Mouse (Mus musculus): ENCODE measurements around the gene Zfyve27. TPM values are rescaled to one million over a fixed set of nuclear protein-coding genes. Genes with fewer than 3 reads are reported as not detected.

Gene Zfyve27
- total RNA-seq (2014; fragmentation: Nextera tagmentation), result 34.6 and 35.5 TPM in 2 replicates
- 21.1 and 26.4 TPM in 2 replicates for total RNA-seq (2017)

DNA sequence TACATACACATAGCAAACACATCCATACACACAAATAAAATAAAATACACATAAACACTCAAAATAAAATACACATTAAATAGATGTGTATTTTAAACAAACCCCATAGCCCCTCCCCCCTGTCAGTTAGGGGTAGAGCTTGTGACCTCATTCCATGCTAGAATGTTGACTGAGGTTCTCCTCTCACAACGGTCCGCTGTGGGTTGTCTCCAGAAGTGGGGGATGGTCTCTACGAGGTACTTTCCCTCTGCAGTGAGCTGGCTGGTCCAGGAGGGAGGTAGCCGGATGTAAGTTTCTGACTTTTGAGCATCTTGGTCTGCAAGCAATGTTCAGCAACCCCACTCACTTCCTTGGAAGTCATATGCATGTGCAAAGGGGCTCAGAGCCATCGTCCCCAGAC is at the start of gene Zfyve27:
Zfyve27 (plus strand) TSS at position 188 of the 400 bp plus-strand sequence.
- no peak for ATAC-seq (replicated peaks; ENCODE audit: poor library complexity, severe bottlenecking)

DNA sequence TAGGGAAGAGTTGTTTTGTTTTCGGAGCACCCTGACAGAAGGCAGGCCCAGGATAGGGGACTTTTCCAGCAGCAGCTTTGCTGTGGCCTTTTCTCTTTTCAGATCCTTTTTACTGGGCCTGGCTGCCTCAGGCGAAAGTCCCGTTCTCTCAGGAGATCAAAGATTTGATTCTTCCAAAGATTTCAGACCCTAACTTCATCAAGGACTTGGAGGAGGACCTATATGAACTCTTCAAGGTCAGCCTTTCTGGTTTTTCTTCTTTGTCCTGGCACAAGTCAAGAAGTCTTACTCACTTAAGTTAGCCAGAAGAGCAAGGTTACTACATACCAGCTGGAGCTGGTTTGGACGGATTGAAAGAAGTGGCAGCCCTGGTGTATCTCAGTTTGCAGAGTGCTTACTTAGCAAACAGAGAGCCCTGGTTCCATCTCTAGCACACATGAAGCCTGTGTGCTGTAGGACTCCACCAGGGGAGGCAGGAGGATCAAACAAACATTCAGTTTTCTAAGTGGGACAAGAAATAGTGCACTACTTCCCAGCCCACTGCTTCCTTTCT is 47.9 kb upstream of the Zfyve27 start:
- no peak for ATAC-seq (replicated peaks; ENCODE audit: poor library complexity, severe bottlenecking)

- ATAC-seq (replicated peaks; ENCODE audit: poor library complexity, severe bottlenecking), result no peak
These were observed 45.6 kb upstream of the Zfyve27 start for GRCm38 (mm10) chr19:42118142-42118541.

DNA sequence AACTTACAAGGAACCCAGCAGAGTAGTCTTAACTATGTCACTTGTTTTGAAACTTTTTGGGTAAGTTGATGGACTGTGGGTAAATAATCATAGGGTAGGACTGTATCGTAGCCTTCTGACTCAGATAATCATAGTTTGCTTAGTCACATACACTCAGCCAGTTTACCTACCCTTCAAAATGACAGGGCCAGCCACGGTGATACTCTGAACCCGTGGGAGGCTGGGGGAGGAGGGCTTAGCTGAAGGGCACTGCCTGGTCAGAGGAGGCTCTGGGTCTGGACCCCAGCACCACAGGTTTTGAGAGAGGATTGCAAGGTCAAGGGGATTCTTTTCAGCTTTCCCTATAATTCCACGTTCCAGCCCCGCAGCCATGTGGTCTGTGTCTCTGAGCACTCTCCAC is 45.2 kb upstream of the Zfyve27 start:
- ATAC-seq (replicated peaks; ENCODE audit: poor library complexity, severe bottlenecking), result no peak

DNA sequence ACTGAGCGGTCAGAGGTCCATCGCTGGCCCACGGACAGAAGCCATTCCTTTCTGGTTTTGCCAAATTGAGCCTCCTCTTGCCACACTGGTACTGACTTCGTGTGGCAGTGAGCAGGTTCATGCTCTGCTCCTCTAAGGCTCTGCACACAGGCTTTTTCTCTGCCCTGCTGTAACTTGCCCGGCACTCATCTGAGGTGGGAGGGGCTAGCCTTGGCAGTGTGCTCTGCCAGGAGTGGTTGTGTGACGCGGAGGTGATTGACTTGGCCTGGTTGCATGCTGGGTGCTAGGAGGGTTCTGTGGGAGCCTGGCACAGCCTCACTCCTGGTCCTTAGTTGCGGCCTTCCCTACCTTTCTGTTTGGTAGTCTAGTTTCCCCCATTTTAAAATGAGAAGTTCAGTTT is 43.3 kb upstream of the Zfyve27 start:
- ATAC-seq (replicated peaks; ENCODE audit: poor library complexity, severe bottlenecking), result no peak

DNA sequence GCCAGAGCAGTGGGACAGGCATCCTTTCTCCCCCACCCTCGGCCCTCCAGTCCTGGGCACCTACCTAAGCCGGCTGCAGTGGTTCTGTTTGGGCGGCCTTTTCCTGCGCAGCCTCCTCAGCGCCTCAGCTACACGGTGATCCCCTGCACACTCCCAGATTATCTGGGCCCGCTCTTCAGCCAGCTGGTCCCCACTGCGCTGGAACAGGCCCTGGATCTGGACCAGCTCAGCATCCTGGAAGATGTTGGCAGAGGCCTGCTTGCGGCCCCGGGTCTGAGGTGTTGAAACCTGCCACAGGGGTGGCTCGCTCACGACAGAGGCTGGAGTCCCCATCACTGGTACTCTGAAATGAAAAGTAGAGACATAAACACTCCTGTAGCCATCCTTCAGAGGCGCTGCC is 39.1 kb upstream of the Zfyve27 start:
- ATAC-seq (replicated peaks; ENCODE audit: poor library complexity, severe bottlenecking), result no peak

GRCm38 (mm10) chr19:42125501-42126218 is 38.1 kb upstream of the Zfyve27 start:
- ATAC-seq (replicated peaks; ENCODE audit: poor library complexity, severe bottlenecking), result no peak

DNA sequence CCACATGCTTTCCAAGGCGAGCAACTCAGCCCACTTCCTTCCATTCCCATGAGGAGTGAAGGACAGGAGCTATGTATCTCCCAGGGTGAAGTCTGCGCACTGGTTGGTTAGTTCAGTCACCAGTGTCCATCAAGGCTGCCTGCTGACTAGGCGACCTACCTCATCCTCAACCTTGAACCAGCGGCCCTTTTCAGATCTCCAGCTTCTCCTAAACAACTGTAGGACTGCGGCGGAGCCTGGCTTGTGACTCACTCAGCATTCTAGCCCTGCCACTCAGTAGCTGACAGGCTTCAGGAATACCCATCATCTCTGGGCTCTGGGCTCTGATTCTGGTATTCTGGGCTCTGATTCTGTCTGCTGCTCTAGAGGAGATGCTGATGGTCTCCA is 37.5 kb upstream of the Zfyve27 start:
- no peak for ATAC-seq (replicated peaks; ENCODE audit: poor library complexity, severe bottlenecking)

DNA sequence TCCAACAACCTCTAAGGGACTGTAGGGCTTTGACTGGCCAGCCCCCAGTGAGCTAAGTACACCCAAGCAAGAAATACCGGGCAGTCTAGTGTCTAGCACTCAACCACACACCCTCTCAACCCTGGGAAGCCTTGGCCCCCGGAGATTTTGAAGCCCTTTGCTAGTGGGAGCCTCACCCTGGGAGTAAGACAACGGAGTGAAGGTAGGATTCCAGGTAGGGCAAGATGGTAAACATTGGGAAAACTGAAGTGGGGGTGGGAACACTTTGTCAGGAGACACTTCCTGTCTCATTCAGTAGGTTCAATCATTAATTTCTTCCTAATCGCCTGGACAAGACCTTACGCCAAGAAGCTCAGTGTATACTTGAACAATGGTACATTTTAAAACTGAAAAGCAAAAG is 36.7 kb upstream of the Zfyve27 start:
- no peak for ATAC-seq (replicated peaks; ENCODE audit: poor library complexity, severe bottlenecking)

- no peak for ATAC-seq (replicated peaks; ENCODE audit: poor library complexity, severe bottlenecking)
These were observed 35.6 kb upstream of the Zfyve27 start for GRCm38 (mm10) chr19:42128052-42128740.

- peak; percentile 89 for ATAC-seq (replicated peaks; ENCODE audit: poor library complexity, severe bottlenecking)
These were observed 34.8 kb upstream of the Zfyve27 start, which contains the start of gene Avpi1 for GRCm38 (mm10) chr19:42128787-42129508. Avpi1 (minus strand) TSS chr19:42129059.

DNA sequence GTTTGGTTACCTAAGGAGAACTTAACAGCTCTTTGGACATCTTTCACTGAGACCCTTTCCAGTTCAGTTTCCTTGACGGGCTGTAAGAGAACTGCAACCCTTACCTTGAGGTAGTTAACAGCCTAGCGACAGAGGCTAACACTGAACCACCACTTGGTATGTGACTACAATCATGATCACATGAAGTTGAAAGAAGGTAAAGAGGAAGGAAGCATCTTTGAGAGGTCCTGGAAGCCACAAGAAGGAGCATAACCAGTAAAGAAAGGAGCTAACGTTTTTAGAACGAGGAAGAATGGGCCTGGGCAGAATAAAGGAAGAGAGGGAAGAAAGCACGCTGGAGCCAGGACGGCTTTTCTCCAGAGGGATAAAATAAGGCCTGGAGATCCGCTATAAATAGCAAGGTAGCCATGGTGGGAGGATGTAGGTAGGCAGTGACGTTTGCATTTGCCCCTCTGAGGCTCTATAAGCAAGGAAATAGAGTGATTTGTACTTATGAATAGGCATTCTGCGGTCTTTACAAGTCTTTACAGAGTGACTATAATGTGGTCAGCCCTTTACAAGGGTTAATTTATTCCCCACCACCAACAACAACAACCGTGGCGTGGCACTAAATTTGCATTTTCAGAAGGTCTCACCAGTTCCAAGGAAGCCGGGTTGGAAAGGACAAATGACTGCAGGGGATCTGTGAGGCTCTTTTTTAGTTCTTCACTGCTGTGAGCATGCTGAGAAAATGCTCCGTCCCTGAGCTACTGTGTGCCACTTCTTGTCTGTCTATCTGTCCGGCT is 34.0 kb upstream of the Zfyve27 start:
- ATAC-seq (replicated peaks; ENCODE audit: poor library complexity, severe bottlenecking), result peak; percentile 39

DNA sequence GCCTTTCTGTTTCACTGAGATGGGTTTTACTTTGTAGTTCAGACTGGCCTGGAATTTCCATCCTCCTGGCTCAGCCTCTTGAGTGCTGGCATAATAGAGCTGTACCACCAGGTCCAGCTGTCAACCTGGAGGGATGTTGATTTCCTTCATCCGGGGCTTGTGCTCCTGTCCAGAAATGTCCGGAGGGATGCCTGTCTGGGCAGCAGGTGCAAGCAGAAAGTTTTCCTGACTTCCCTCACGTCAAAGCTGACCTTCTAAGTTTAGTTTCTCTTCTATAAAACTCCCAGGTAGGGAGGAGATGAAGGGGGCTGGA is 33.5 kb upstream of the Zfyve27 start:
- no peak for ATAC-seq (replicated peaks; ENCODE audit: poor library complexity, severe bottlenecking)

DNA sequence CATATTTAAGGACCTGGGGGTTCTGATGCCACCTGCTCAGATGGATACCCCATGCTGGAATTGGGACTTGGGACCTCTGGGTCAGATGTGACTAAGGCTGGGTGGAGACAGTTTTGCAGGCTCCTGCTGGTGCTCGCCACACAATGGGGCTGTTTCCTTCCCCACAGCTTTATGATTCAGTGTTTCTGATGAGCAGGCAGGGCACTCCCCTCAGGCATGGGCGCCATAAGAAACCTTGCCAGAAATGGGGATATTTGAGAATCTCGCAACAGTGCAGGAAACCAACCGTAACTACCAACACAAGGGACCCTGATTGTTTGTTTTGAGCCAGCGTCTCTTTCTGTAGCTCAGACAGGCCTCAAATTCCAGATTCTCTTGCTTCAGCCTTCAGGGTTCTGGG is 32.6 kb upstream of the Zfyve27 start:
- peak; percentile 6 for ATAC-seq (replicated peaks; ENCODE audit: poor library complexity, severe bottlenecking)

GRCm38 (mm10) chr19:42135070-42135469 is 28.7 kb upstream of the Zfyve27 start:
- ATAC-seq (replicated peaks; ENCODE audit: poor library complexity, severe bottlenecking), result no peak

- no peak for ATAC-seq (replicated peaks; ENCODE audit: poor library complexity, severe bottlenecking)
These were observed 27.6 kb upstream of the Zfyve27 start for GRCm38 (mm10) chr19:42136126-42136525.

DNA sequence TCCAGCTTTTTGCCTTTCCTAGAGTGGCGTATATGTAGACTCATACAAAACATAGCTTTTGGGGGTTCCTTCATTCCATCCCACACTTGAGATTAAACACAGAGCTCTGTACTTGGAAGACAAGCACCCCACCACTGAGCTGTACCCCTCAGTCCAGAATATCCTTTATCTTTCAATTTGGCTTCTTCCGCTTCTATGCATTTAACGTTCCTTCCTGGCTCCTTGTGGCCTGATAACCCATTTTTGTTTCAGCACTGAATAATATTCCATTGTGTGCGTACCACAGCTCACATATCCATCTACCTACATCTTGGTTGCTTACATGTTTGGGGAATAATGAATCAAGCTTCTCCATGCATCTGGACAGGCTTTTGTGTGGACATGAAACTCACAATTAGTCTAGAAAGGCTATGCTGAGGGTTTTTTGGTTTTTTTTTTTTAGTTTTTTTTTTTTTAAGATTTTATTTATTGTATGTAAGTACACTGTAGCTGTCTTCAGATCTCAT is 26.5 kb upstream of the Zfyve27 start:
- ATAC-seq (replicated peaks; ENCODE audit: poor library complexity, severe bottlenecking), result no peak

DNA sequence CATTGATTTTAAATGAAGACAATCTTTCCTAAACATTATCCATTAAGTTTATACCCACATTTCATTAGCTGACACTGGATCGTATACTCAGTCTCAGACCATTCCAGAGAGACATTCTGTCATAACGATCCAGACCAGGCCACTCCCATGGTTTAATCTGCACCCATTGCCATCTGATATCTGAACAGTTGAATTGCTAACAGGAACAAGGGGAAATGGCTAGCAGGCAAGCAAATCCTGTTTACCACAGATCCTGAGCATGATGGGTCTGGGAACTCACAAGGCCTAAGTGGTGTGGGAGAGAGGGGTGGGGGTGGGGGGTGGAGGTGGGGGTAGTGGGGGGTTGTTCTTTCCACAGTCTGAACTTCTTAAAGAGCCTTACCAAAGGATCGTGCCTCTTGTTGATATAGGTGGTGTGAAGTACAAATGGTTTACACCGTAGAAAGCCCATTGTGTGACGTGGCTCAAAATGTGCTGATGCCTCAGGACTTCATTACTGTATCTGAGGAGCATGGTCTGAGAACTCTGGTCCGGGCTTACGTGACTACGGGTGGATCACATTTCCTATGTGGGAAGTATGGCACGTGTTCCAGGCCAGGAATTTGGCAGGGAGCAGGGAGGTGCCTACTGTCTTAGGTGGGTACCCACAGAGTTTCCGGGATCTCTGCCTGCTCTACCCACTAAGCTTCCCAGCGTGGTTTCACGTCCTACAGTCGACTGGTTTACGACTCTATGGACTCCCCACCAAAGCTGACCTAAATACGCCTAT is 25.1 kb upstream of the Zfyve27 start:
- ATAC-seq (replicated peaks; ENCODE audit: poor library complexity, severe bottlenecking), result no peak

DNA sequence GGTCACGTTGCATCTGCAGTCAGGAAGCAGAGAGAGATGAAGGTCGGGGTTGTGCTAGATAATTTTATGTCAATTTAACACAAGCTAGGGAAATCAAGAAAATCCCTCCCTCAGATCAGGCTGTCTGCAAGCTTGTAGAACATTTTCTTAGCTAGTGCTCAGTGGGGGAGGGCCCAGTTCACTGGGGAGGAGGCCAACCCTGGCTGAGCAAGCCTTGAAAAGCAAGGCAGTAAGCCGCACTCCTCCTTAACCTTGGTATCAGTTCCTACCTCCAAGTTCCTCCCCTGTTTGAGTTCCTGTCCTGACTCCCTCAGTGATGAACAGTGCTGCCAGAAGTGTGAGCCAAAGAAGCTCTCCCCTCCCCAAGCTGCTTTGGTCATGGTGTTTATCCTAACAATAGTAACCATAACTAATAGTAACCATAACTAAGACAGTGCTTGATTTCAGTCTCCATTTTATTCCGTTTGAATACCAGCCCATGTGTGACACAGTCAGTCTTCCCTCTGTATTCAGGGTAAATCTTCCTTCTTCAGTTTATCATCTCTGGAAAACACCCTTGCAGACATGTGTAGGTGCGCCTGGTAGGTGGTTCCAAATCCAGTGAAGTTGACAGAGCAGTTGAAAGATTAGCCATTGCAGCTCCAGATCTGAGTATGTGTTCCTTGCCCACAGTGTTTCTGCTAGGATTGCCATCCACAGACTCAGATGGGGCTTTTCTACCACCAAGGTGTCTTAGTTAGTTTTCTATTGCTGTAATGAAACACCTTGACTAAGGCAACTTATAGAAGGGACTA is 23.8 kb upstream of the Zfyve27 start:
- ATAC-seq (replicated peaks; ENCODE audit: poor library complexity, severe bottlenecking), result peak; percentile 56

All from granulocyte monocyte progenitor cell, adult 5-6 weeks (primary cell).